Mouse (Mus musculus) forebrain, embryonic 11.5 days (tissue): ENCODE measurements around the gene Gm49354. TPM values are rescaled to one million over a fixed set of nuclear protein-coding genes. Genes with fewer than 3 reads are reported as not detected.
"Not testable (repeated sequence)": the region's sequence is repeated elsewhere in the genome, so short reads cannot be mapped to it uniquely, and the experiment has no call there.

Experiments used
- ATAC-seq: fragments of 200-750 bp; cut with Nextera tagmentation; replicated peaks from 2 replicates; pipeline ENCODE4 v1.8.0; 2017; ENCODE audit warnings: moderate TSS enrichment; ENCODE audit not compliant: low FRiP score
- DNase-seq: peaks from one replicate; pipeline ENCODE4 v3.0.0-alpha.2; 2017; ENCODE audit warnings: low spot score
- H3K27ac ChIP-seq: fragments of 300-500 bp; sonication (generic); 2 replicates; pipeline ENCODE4 v1.5.1; 2014; ENCODE audit warnings: low read depth, low read length
- H3K27me3 ChIP-seq: fragments of 300-500 bp; sonication (generic); 2 replicates; pipeline ENCODE4 v1.6.1; 2014; ENCODE audit warnings: mild to moderate bottlenecking, low read length, mixed read lengths; ENCODE audit not compliant: control insufficient read depth, insufficient read depth
- H3K36me3 ChIP-seq: fragments of 300-500 bp; sonication (generic); 2 replicates; pipeline ENCODE4 v1.6.1; 2014; ENCODE audit warnings: mild to moderate bottlenecking, low read length, moderate library complexity, mixed read lengths; ENCODE audit not compliant: control insufficient read depth, insufficient read depth
- H3K4me1 ChIP-seq: fragments of 300-500 bp; sonication (generic); replicated peaks from 2 replicates; pipeline ENCODE4 v1.6.1; 2014; ENCODE audit warnings: low read length, mixed read lengths; ENCODE audit not compliant: control insufficient read depth, insufficient read depth
- H3K4me2 ChIP-seq: fragments of 300-500 bp; sonication (generic); 2 replicates; pipeline ENCODE4 v1.6.1; 2014; ENCODE audit warnings: low read depth, mild to moderate bottlenecking, low read length, moderate library complexity, mixed read lengths; ENCODE audit not compliant: severe bottlenecking
- H3K4me3 ChIP-seq: fragments of 300-500 bp; sonication (generic); 2 replicates; pipeline ENCODE4 v1.5.1; 2014; ENCODE audit warnings: low read depth, low read length
- H3K9ac ChIP-seq: fragments of 300-500 bp; sonication (generic); 2 replicates; pipeline ENCODE4 v1.6.1; 2014; ENCODE audit warnings: low read length
- H3K9me3 ChIP-seq: fragments of 300-500 bp; sonication (generic); 2 replicates; pipeline ENCODE4 v1.6.1; 2016; ENCODE audit warnings: low read length, mixed read lengths; ENCODE audit not compliant: control insufficient read depth
- WGBS: fragments of 180-500 bp; shearing (Covaris S2); extraction: QIAGEN DNeasy Blood & Tissue Kit; methylation state at CpG from one replicate; pipeline ENCODE4 v1.1.7; 2014; 5-methylcytosine and 5-hydroxymethylcytosine counted together
- polyA plus RNA-seq: library from polyadenylated mRNA; unstranded; fragments of >200 nt; fragmentation: Nextera tagmentation; extraction: Ambion mirVana; gene quantifications from 2 replicates; pipeline ENCODE4 v1.2.1, GENCODE M21; 2014

Gene Gm49354
- polyA plus RNA-seq, 1 experiment from 2014 or later: not detected

GRCm38 (mm10) chr13:59801000-59801399 lies 19.0 kb upstream of the Gm49354 start:
- ATAC-seq (no peak), DNase-seq (no peak)
- H3K4me3 ChIP-seq: no peak overlapping the region
- WGBS: 86% methylated on average over 6 of the region's 6 CpGs
- no peaks in the 10 kb centered on the region for H3K9me3 ChIP-seq
- H3K36me3 ChIP-seq: peaks cover 9% of the 10 kb centered on the region; the same call in 1 of the 2 replicates
- no peak overlapping the region for H3K27ac ChIP-seq
- no peaks in the 10 kb centered on the region for H3K27me3 ChIP-seq
- H3K4me1 ChIP-seq: no peaks in the 10 kb centered on the region
- no peak overlapping the region for H3K4me2 ChIP-seq
- no peak overlapping the region for H3K9ac ChIP-seq

GRCm38 (mm10) chr13:59800077-59800476 lies 18.0 kb upstream of the Gm49354 start:
- Histone ChIP-seq H3K27me3 (no peaks in the 10 kb centered on the region), H3K4me2 (no peak overlapping the region), H3K27ac (no peak overlapping the region), H3K4me3 (no peak overlapping the region), H3K4me1 (no peaks in the 10 kb centered on the region), H3K9me3 (no peaks in the 10 kb centered on the region), H3K9ac (no peak overlapping the region), H3K36me3 (peaks cover 9% of the 10 kb centered on the region; the same call in 1 of the 2 replicates)
- no peak for ATAC-seq
- WGBS: 93% methylated on average over 2 of the region's 2 CpGs
- DNase-seq: no peak

- H3K4me1 ChIP-seq: no peaks in the 10 kb centered on the region
- no peak for DNase-seq
- no peak overlapping the region for H3K4me2 ChIP-seq
- no peaks in the 10 kb centered on the region for H3K9me3 ChIP-seq
- ATAC-seq: no peak
- H3K4me3 ChIP-seq: no peak overlapping the region
- no peak overlapping the region for H3K27ac ChIP-seq
- WGBS: 84% methylated on average over 1 of the region's 1 CpGs
- H3K9ac ChIP-seq: no peak overlapping the region
- no peaks in the 10 kb centered on the region for H3K27me3 ChIP-seq
- H3K36me3 ChIP-seq: peaks cover 5% of the 10 kb centered on the region; the same call in 1 of the 2 replicates
These were observed 16.3 kb upstream of the Gm49354 start for GRCm38 (mm10) chr13:59798306-59798705.

- ATAC-seq (no peak), DNase-seq (no peak)
- no peaks in the 10 kb centered on the region for H3K9me3 ChIP-seq
These were observed 14.4 kb upstream of the Gm49354 start for GRCm38 (mm10) chr13:59796466-59796848.

GRCm38 (mm10) chr13:59795807-59796465 lies 13.9 kb upstream of the Gm49354 start:
- H3K27ac ChIP-seq: no peak overlapping the region
- peaks cover 5% of the 10 kb centered on the region; the same call in 1 of the 2 replicates for H3K36me3 ChIP-seq
- no peak overlapping the region for H3K4me2 ChIP-seq
- 95% methylated on average over 6 of the region's 6 CpGs for WGBS
- H3K4me1 ChIP-seq: no peaks in the 10 kb centered on the region
- no peak overlapping the region for H3K9ac ChIP-seq
- DNase-seq (no peak), ATAC-seq (no peak)
- no peaks in the 10 kb centered on the region for H3K27me3 ChIP-seq
- H3K9me3 ChIP-seq: no peaks in the 10 kb centered on the region
- H3K4me3 ChIP-seq: no peak overlapping the region

More at GRCm38 (mm10) chr13:59796466-59796848, 14.4 kb upstream of the Gm49354 start:
- WGBS: 95% methylated on average over 9 of the region's 9 CpGs
- H3K9ac ChIP-seq: no peak overlapping the region
- no peak overlapping the region for H3K4me2 ChIP-seq
- H3K4me3 ChIP-seq: no peak overlapping the region
- H3K36me3 ChIP-seq: peaks cover 5% of the 10 kb centered on the region; the same call in 1 of the 2 replicates
- no peak overlapping the region for H3K27ac ChIP-seq
- H3K4me1 ChIP-seq: no peaks in the 10 kb centered on the region
- no peaks in the 10 kb centered on the region for H3K27me3 ChIP-seq

GRCm38 (mm10) chr13:59794786-59795185 lies 12.7 kb upstream of the Gm49354 start:
- ATAC-seq: no peak
- 94% methylated on average over 1 of the region's 1 CpGs for WGBS

GRCm38 (mm10) chr13:59779744-59780264 lies 2.2 kb downstream of the Gm49354 start:
- peaks cover 20% of the 10 kb centered on the region; the same call in 1 of the 2 replicates for H3K36me3 ChIP-seq
- H3K27ac ChIP-seq, H3K9me3 ChIP-seq, DNase-seq, H3K4me2 ChIP-seq, H3K9ac ChIP-seq, H3K4me1 ChIP-seq, ATAC-seq, H3K4me3 ChIP-seq, H3K27me3 ChIP-seq: not testable (repeated sequence)
- 100% methylated on average over 1 of the region's 1 CpGs for WGBS

More at GRCm38 (mm10) chr13:59794786-59795185, 12.7 kb upstream of the Gm49354 start:
- Histone ChIP-seq H3K4me3 (no peak overlapping the region), H3K9me3 (no peaks in the 10 kb centered on the region), H3K36me3 (peaks cover 5% of the 10 kb centered on the region; the same call in 1 of the 2 replicates), H3K4me2 (no peak overlapping the region), H3K9ac (no peak overlapping the region), H3K27ac (no peak overlapping the region), H3K27me3 (no peaks in the 10 kb centered on the region), H3K4me1 (no peaks in the 10 kb centered on the region)
- no peak for DNase-seq

- no peak overlapping the region for H3K9ac ChIP-seq
- H3K4me3 ChIP-seq: no peak overlapping the region
- H3K4me1 ChIP-seq: no peaks in the 10 kb centered on the region
- peaks cover 15% of the 10 kb centered on the region; the same call in 1 of the 2 replicates for H3K36me3 ChIP-seq
- H3K27ac ChIP-seq: no peak overlapping the region
- WGBS: 90% methylated on average over 4 of the region's 4 CpGs
- ATAC-seq (no peak), DNase-seq (no peak)
- no peaks in the 10 kb centered on the region for H3K27me3 ChIP-seq
- H3K9me3 ChIP-seq: no peaks in the 10 kb centered on the region
- H3K4me2 ChIP-seq: no peak overlapping the region
These were observed 2.8 kb downstream of the Gm49354 start for GRCm38 (mm10) chr13:59779213-59779612.
